22 mouse cellular contexts compared by ENCODE assay signal in genomic region chr19:55085857-55086185, GRCm38 (mm10). TPM values are rescaled to one million over a fixed set of nuclear protein-coding genes. Genes with fewer than 3 reads are reported as not detected.
DNase-seq lines count a peak whose midpoint lies in the region; ATAC-seq and TF ChIP-seq lines count a peak whose summit lies in the region.
"Had no signal": no experiment of that assay in that cellular context is flagged by ENCODE, and none has a peak within 500 bp of the region (broad histone marks: within the 10 kb centered on the region; RNA-seq: fewer than 3 reads in every experiment).

No protein-coding gene starts in this region.

- no peak for TF ChIP-seq EP300 in stomach, postnatal 0 days (optimal IDR thresholded peaks at IDR 0.05)

- no peak overlapping the region for H3K4me3 ChIP-seq in liver, embryonic 15.5 days (replicated peaks)
- H3K4me3 ChIP-seq in stomach, postnatal 0 days (ENCODE audit: low read depth, low read length) = no peak overlapping the region
- H3K4me3 ChIP-seq in midbrain, embryonic 10.5 days = no peak overlapping the region
- H3K4me3 ChIP-seq: embryonic facial prominence, embryonic 10.5 days; hindbrain, embryonic 13.5 days; lung, embryonic 15.5 days; myocyte had no signal

- H3K9ac ChIP-seq in liver, embryonic 15.5 days = no peak overlapping the region
- H3K9ac ChIP-seq in stomach, postnatal 0 days (ENCODE audit: low read length) = no peak overlapping the region
- H3K9ac ChIP-seq: forebrain, postnatal 0 days; hindbrain, embryonic 13.5 days; lung, embryonic 15.5 days had no signal

- no peak for TF ChIP-seq CTCF in stomach, postnatal 0 days (IDR thresholded peaks at IDR 0.05; ENCODE audit: low read depth)

- ATAC-seq in erythroid progenitor cell, adult 5-6 weeks (replicated peaks; ENCODE audit: low FRiP score, poor library complexity, severe bottlenecking) = 0 out of 2 replicates have a peak, but pooled peaks have one; percentile 16
- peak; percentile 65 for ATAC-seq in liver, embryonic 15.5 days (ENCODE audit: insufficient read depth)
- ATAC-seq in stomach, postnatal 0 days (ENCODE audit: low FRiP score, low TSS enrichment) = no peak
- ATAC-seq in frontal cortex, adult (ENCODE audit: low TSS enrichment) = no peak
- ATAC-seq: forebrain, postnatal 0 days; midbrain, embryonic 16.5 days had no signal

- WGBS in liver, embryonic 15.5 days (ENCODE audit: insufficient replicate concordance) = 17% methylated on average over 7 of the region's 7 CpGs
- WGBS in stomach, postnatal 0 days = 88% methylated on average over 7 of the region's 7 CpGs
- 88% methylated on average over 7 of the region's 7 CpGs for WGBS in midbrain, embryonic 10.5 days

- H3K4me1 ChIP-seq in liver, embryonic 15.5 days (replicated peaks) = peaks cover 34% of the 10 kb centered on the region
- H3K4me1 ChIP-seq in stomach, postnatal 0 days (replicated peaks; ENCODE audit: control insufficient read depth, insufficient read depth) = no peaks in the 10 kb centered on the region
- H3K4me1 ChIP-seq in midbrain, embryonic 10.5 days = no peaks in the 10 kb centered on the region
- H3K4me1 ChIP-seq: embryonic facial prominence, embryonic 10.5 days; hindbrain, embryonic 13.5 days had no signal

- H3K4me2 ChIP-seq in liver, embryonic 15.5 days = peak overlapping the region; percentile 29
- H3K4me2 ChIP-seq in stomach, postnatal 0 days (replicated peaks; ENCODE audit: low read depth) = no peak overlapping the region
- H3K4me2 ChIP-seq: hindbrain, embryonic 13.5 days; lung, embryonic 15.5 days had no signal

- H3K27ac ChIP-seq in liver, embryonic 15.5 days (replicated peaks) = peak overlapping the region; percentile 74
- peak overlapping the region; percentile 45; the same call in 1 of the 2 replicates for H3K27ac ChIP-seq in stomach, postnatal 0 days (replicated peaks)
- H3K27ac ChIP-seq in midbrain, embryonic 10.5 days (replicated peaks) = no peak overlapping the region
- H3K27ac ChIP-seq: embryonic facial prominence, embryonic 10.5 days; hindbrain, embryonic 13.5 days; lung, embryonic 15.5 days had no signal

- H3K27me3 ChIP-seq in liver, embryonic 15.5 days = no peaks in the 10 kb centered on the region
- no peaks in the 10 kb centered on the region for H3K27me3 ChIP-seq in stomach, postnatal 0 days (ENCODE audit: control insufficient read depth, insufficient read depth, low read length)
- no peaks in the 10 kb centered on the region for H3K27me3 ChIP-seq in midbrain, embryonic 10.5 days (ENCODE audit: low read depth, poor library complexity, severe bottlenecking)
- H3K27me3 ChIP-seq: CH12.LX; hindbrain, embryonic 13.5 days; lung, embryonic 15.5 days had no signal

- H3K36me3 ChIP-seq in liver, embryonic 15.5 days (replicated peaks) = peaks cover 90% of the 10 kb centered on the region
- peaks cover 35% of the 10 kb centered on the region for H3K36me3 ChIP-seq in stomach, postnatal 0 days (ENCODE audit: control insufficient read depth, insufficient read depth, low read length)
- peaks cover 100% of the 10 kb centered on the region for H3K36me3 ChIP-seq in midbrain, embryonic 10.5 days

- peak; percentile 77 for DNase-seq in MEL-GATA-1-ER (ENCODE audit: extremely low read depth, low read depth)
- no peak for DNase-seq in stomach, postnatal 0 days (ENCODE audit: low spot score)
- no peak for DNase-seq in left cerebral cortex, adult 8-10 months (ENCODE audit: low spot score in 2 of 2)
- DNase-seq in midbrain, embryonic 10.5 days (ENCODE audit: low spot score) = no peak
- DNase-seq: adrenal gland, postnatal 10 days; B cell, adult 2 months; cerebellum, adult 8-10 months; forebrain, postnatal 0 days; heart, postnatal 36 days; kidney, adult 11 months; kidney, postnatal 4 days; layer of hippocampus, adult 9-11 months; thymus, postnatal 14 days had no signal

- no peaks in the 10 kb centered on the region for H3K9me3 ChIP-seq in liver, embryonic 15.5 days (replicated peaks)
- no peaks in the 10 kb centered on the region for H3K9me3 ChIP-seq in stomach, postnatal 0 days (ENCODE audit: control insufficient read depth, low read length)
- no peaks in the 10 kb centered on the region for H3K9me3 ChIP-seq in midbrain, embryonic 10.5 days (replicated peaks)
- H3K9me3 ChIP-seq: embryonic facial prominence, embryonic 10.5 days; hindbrain, embryonic 13.5 days; lung, embryonic 15.5 days had no signal

RNA-seq across cellular contexts. Expression of gene Gpam, which starts 41.2 kb away (rescaled TPM):
- 2.1 and 4.0 TPM in 2 replicates for total RNA-seq in erythroid progenitor cell, adult 5-6 weeks (2015; ENCODE audit: low replicate concordance)
- total RNA-seq in erythroid progenitor cell, adult 5-6 weeks (2017; ENCODE audit: low replicate concordance) = 3.9 and 4.2 TPM in 2 replicates
- 28.3 and 33.6 TPM in 2 replicates for polyA plus RNA-seq in liver, embryonic 15.5 days (2015; fragmentation: Nextera tagmentation; extraction: Ambion mirVana)
- 12.5 and 13.1 TPM in 2 replicates for polyA plus RNA-seq in stomach, postnatal 0 days (2015; fragmentation: Nextera tagmentation; extraction: Ambion mirVana)
- total RNA-seq in left cerebral cortex, adult 8-10 months (2022) = 10 to 100 TPM; 42.7 to 58.3 (median 51.8) TPM
- 21.9 and 28.5 TPM in 2 replicates for polyA plus RNA-seq in midbrain, embryonic 10.5 days (2016; fragmentation: Nextera tagmentation; extraction: Ambion mirVana)

Comparison
In these comparisons a context has a peak if more than half of its experiments do, and no peak if none do; other contexts are left out.
1. ATAC-seq: peak in erythroid progenitor cell, adult 5-6 weeks (single experiment) and liver, embryonic 15.5 days (single experiment); none in stomach, postnatal 0 days (single experiment) and frontal cortex, adult (single experiment).